Mouse (Mus musculus): ENCODE measurements around the gene Fez1. TPM values are rescaled to one million over a fixed set of nuclear protein-coding genes. Genes with fewer than 3 reads are reported as not detected.

Gene Fez1
- total RNA-seq, 1 experiment: 5.0 TPM

GRCm38 (mm10) chr9:36856351-36856750 is 34.7 kb downstream of the Fez1 start:
- DNase-seq (ENCODE audit: low read depth, low spot score): no peak
- in situ Hi-C loops (cut with MboI; ENCODE audit: low sequenced_read_pairs in 2 of 2, unreplicated experiment in 2 of 2): no loop called here
- Histone ChIP-seq H3K9me3 (ENCODE audit: control insufficient read depth, insufficient read depth, low read depth, low read length) (no peaks in the 10 kb centered on the region), H3K4me1 (ENCODE audit: control insufficient read depth in 2 of 2, insufficient read depth in 2 of 2, low read length in 2 of 2, poor library complexity in 1 of 2) (peaks cover 1 to 6% of the 10 kb centered on the region in 2 experiments; a peak in 2 of 4 replicates), H3K9ac (ENCODE audit: insufficient read depth, low read depth, low read length, poor library complexity, severe bottlenecking) (no peak overlapping the region), H3K27ac (ENCODE audit: insufficient read depth, low read depth, low read length, poor library complexity, severe bottlenecking) (no peak overlapping the region), H3K36me3 (ENCODE audit: control insufficient read depth, insufficient read depth, low read length, poor library complexity, severe bottlenecking) (no peaks in the 10 kb centered on the region), H3K4me3 (ENCODE audit: insufficient read depth in 1 of 2, low read depth in 1 of 2, low read length in 2 of 2, poor library complexity in 1 of 2, severe bottlenecking in 1 of 2) (no peak overlapping the region)
- TF ChIP-seq HCFC1 (IDR thresholded peaks at IDR 0.05; ENCODE audit: borderline replicate concordance, insufficient read depth, low read length) (no peak), CHD2 (IDR thresholded peaks at IDR 0.05; ENCODE audit: low read depth, low read length) (no peak), ZNF384 (IDR thresholded peaks at IDR 0.05; ENCODE audit: low read depth, low read length) (no peak), ZC3H11A (IDR thresholded peaks at IDR 0.05; ENCODE audit: borderline replicate concordance, low read depth, low read length) (no peak), MAFK (IDR thresholded peaks at IDR 0.05; ENCODE audit: insufficient read depth, low read depth, low read length) (no peak)

- no peak overlapping the region for H3K4me3 ChIP-seq (ENCODE audit: insufficient read depth in 1 of 2, low read depth in 1 of 2, low read length in 2 of 2, poor library complexity in 1 of 2, severe bottlenecking in 1 of 2)
- H3K4me1 ChIP-seq (ENCODE audit: control insufficient read depth in 2 of 2, insufficient read depth in 2 of 2, low read length in 2 of 2, poor library complexity in 1 of 2): peaks cover 1 to 6% of the 10 kb centered on the region in 2 experiments; a peak in 2 of 4 replicates
- H3K9me3 ChIP-seq (ENCODE audit: control insufficient read depth, insufficient read depth, low read depth, low read length): no peaks in the 10 kb centered on the region
- H3K9ac ChIP-seq (ENCODE audit: insufficient read depth, low read depth, low read length, poor library complexity, severe bottlenecking): no peak overlapping the region
- H3K27ac ChIP-seq (ENCODE audit: insufficient read depth, low read depth, low read length, poor library complexity, severe bottlenecking): peak overlapping the region; percentile 14; the same call in 1 of the 2 replicates
- TF ChIP-seq MAFK (IDR thresholded peaks at IDR 0.05; ENCODE audit: insufficient read depth, low read depth, low read length): no peak
- no peak for TF ChIP-seq CHD2 (IDR thresholded peaks at IDR 0.05; ENCODE audit: low read depth, low read length)
- no peak for TF ChIP-seq ZNF384 (IDR thresholded peaks at IDR 0.05; ENCODE audit: low read depth, low read length)
- no peak for TF ChIP-seq HCFC1 (IDR thresholded peaks at IDR 0.05; ENCODE audit: borderline replicate concordance, insufficient read depth, low read length)
- no peak for TF ChIP-seq ZC3H11A (IDR thresholded peaks at IDR 0.05; ENCODE audit: borderline replicate concordance, low read depth, low read length)
- H3K36me3 ChIP-seq (ENCODE audit: control insufficient read depth, insufficient read depth, low read length, poor library complexity, severe bottlenecking): no peaks in the 10 kb centered on the region
- DNase-seq (ENCODE audit: low read depth, low spot score): peak; percentile 47
- in situ Hi-C loops (cut with MboI; ENCODE audit: low sequenced_read_pairs in 2 of 2, unreplicated experiment in 2 of 2): no loop called here
Observed at GRCm38 (mm10) chr9:36857476-36858117, 35.9 kb downstream of the Fez1 start.

GRCm38 (mm10) chr9:36858677-36859076 is 37.0 kb downstream of the Fez1 start:
- Histone ChIP-seq H3K9ac (ENCODE audit: insufficient read depth, low read depth, low read length, poor library complexity, severe bottlenecking) (no peak overlapping the region), H3K4me1 (ENCODE audit: control insufficient read depth in 2 of 2, insufficient read depth in 2 of 2, low read length in 2 of 2, poor library complexity in 1 of 2) (peaks cover 1 to 6% of the 10 kb centered on the region in 2 experiments; a peak in 2 of 4 replicates), H3K36me3 (ENCODE audit: control insufficient read depth, insufficient read depth, low read length, poor library complexity, severe bottlenecking) (no peaks in the 10 kb centered on the region), H3K9me3 (ENCODE audit: control insufficient read depth, insufficient read depth, low read depth, low read length) (no peaks in the 10 kb centered on the region), H3K4me3 (ENCODE audit: insufficient read depth in 1 of 2, low read depth in 1 of 2, low read length in 2 of 2, poor library complexity in 1 of 2, severe bottlenecking in 1 of 2) (no peak overlapping the region), H3K27ac (ENCODE audit: insufficient read depth, low read depth, low read length, poor library complexity, severe bottlenecking) (no peak overlapping the region)
- no peak for DNase-seq (ENCODE audit: low read depth, low spot score)
- in situ Hi-C loops (cut with MboI; ENCODE audit: low sequenced_read_pairs in 2 of 2, unreplicated experiment in 2 of 2): no loop called here
- TF ChIP-seq CHD2 (IDR thresholded peaks at IDR 0.05; ENCODE audit: low read depth, low read length): no peak
- no peak for TF ChIP-seq ZC3H11A (IDR thresholded peaks at IDR 0.05; ENCODE audit: borderline replicate concordance, low read depth, low read length)
- no peak for TF ChIP-seq HCFC1 (IDR thresholded peaks at IDR 0.05; ENCODE audit: borderline replicate concordance, insufficient read depth, low read length)
- TF ChIP-seq MAFK (IDR thresholded peaks at IDR 0.05; ENCODE audit: insufficient read depth, low read depth, low read length): no peak
- TF ChIP-seq ZNF384 (IDR thresholded peaks at IDR 0.05; ENCODE audit: low read depth, low read length): no peak

GRCm38 (mm10) chr9:36862576-36862975 is 40.9 kb downstream of the Fez1 start:
- peaks cover 0 to 6% of the 10 kb centered on the region in 2 experiments; a peak in 2 of 4 replicates for H3K4me1 ChIP-seq (ENCODE audit: control insufficient read depth in 2 of 2, insufficient read depth in 2 of 2, low read length in 2 of 2, poor library complexity in 1 of 2)
- DNase-seq (ENCODE audit: low read depth, low spot score): no peak
- in situ Hi-C loops (cut with MboI; ENCODE audit: low sequenced_read_pairs in 2 of 2, unreplicated experiment in 2 of 2): no loop called here
- no peak overlapping the region for H3K4me3 ChIP-seq (ENCODE audit: insufficient read depth in 1 of 2, low read depth in 1 of 2, low read length in 2 of 2, poor library complexity in 1 of 2, severe bottlenecking in 1 of 2)
- H3K27ac ChIP-seq (ENCODE audit: insufficient read depth, low read depth, low read length, poor library complexity, severe bottlenecking): no peak overlapping the region
- no peaks in the 10 kb centered on the region for H3K36me3 ChIP-seq (ENCODE audit: control insufficient read depth, insufficient read depth, low read length, poor library complexity, severe bottlenecking)
- H3K9ac ChIP-seq (ENCODE audit: insufficient read depth, low read depth, low read length, poor library complexity, severe bottlenecking): no peak overlapping the region
- TF ChIP-seq CHD2 (IDR thresholded peaks at IDR 0.05; ENCODE audit: low read depth, low read length) (no peak), ZC3H11A (IDR thresholded peaks at IDR 0.05; ENCODE audit: borderline replicate concordance, low read depth, low read length) (no peak), HCFC1 (IDR thresholded peaks at IDR 0.05; ENCODE audit: borderline replicate concordance, insufficient read depth, low read length) (no peak), MAFK (IDR thresholded peaks at IDR 0.05; ENCODE audit: insufficient read depth, low read depth, low read length) (no peak), ZNF384 (IDR thresholded peaks at IDR 0.05; ENCODE audit: low read depth, low read length) (no peak)
- H3K9me3 ChIP-seq (ENCODE audit: control insufficient read depth, insufficient read depth, low read depth, low read length): no peaks in the 10 kb centered on the region
